Mouse (Mus musculus) megakaryocyte progenitor cell, adult 5-6 weeks (primary cell): ENCODE data around the gene Obsl1. TPM values are rescaled to one million over a fixed set of nuclear protein-coding genes. Genes with fewer than 3 reads are reported as not detected.
A peak's percentile ranks its signal among the peaks of the same experiment; 100 is the strongest.

ENCODE experiments used
- ATAC-seq: replicated peaks from 2 replicates; pipeline ENCODE4 v1.8.0; 2016; ENCODE audit warnings: mild to moderate bottlenecking, moderate TSS enrichment, inconsistent platforms; ENCODE audit not compliant: poor library complexity
- total RNA-seq, 2 experiments: library from RNA; stranded (forward) in 1 of 2; stranded (reverse) in 1 of 2; fragments of 157-497, 149-512 nt in 1 of 2; fragments of 200-1000 nt in 1 of 2; gene quantifications; 2 replicates each; pipeline versions ENCODE4 v1.2.3 to v1.2.4; 2015 to 2017

The Obsl1 gene
- total RNA-seq, 2 experiments from 2014 or later: 1.0 TPM; not detected in 1

- no peak for ATAC-seq
These were observed 15.3 kb downstream of the Obsl1 start for GRCm38 (mm10) chr1:75490785-75491551.

- peak; percentile 67 for ATAC-seq
These were observed 18.7 kb downstream of the Obsl1 start for GRCm38 (mm10) chr1:75487405-75488161.

GRCm38 (mm10) chr1:75487040-75487404 is 19.2 kb downstream of the Obsl1 start:
- no peak for ATAC-seq

GRCm38 (mm10) chr1:75486561-75486960 is 19.7 kb downstream of the Obsl1 start:
- ATAC-seq: 0 out of 2 replicates have a peak, but pooled peaks have one; percentile 11

GRCm38 (mm10) chr1:75480735-75481134 is 25.5 kb downstream of the Obsl1 start:
- ATAC-seq: no peak

- ATAC-seq: no peak
These were observed 26.2 kb downstream of the Obsl1 start for GRCm38 (mm10) chr1:75480036-75480435.

GRCm38 (mm10) chr1:75479635-75479989 is 26.6 kb downstream of the Obsl1 start:
- no peak for ATAC-seq

GRCm38 (mm10) chr1:75478916-75479634 is 27.2 kb downstream of the Obsl1 start, which contains the start of the genes Chpf and Tmem198:
TSS of gene Chpf (minus strand) at chr1:75479307.
TSS of gene Tmem198 (plus strand) at chr1:75479532.
- peak; percentile 86 for ATAC-seq

GRCm38 (mm10) chr1:75478497-75478896 is 27.8 kb downstream of the Obsl1 start:
- ATAC-seq: no peak

GRCm38 (mm10) chr1:75477966-75478290 is 28.3 kb downstream of the Obsl1 start:
- ATAC-seq: no peak

- ATAC-seq: peak; percentile 64
These were observed 28.8 kb downstream of the Obsl1 start for GRCm38 (mm10) chr1:75477264-75477965.

GRCm38 (mm10) chr1:75476441-75476840 is 29.8 kb downstream of the Obsl1 start:
- ATAC-seq: no peak

GRCm38 (mm10) chr1:75469287-75469825 is 36.9 kb downstream of the Obsl1 start:
- ATAC-seq: no peak

GRCm38 (mm10) chr1:75467215-75467927 is 38.9 kb downstream of the Obsl1 start:
- ATAC-seq: peak; percentile 81

GRCm38 (mm10) chr1:75463652-75464204 is 42.5 kb downstream of the Obsl1 start:
- peak; percentile 62 for ATAC-seq

- ATAC-seq: peak; percentile 55
These were observed 43.6 kb downstream of the Obsl1 start for GRCm38 (mm10) chr1:75462636-75463035.

- ATAC-seq: no peak
These were observed 46.0 kb downstream of the Obsl1 start for GRCm38 (mm10) chr1:75460297-75460696.

- no peak for ATAC-seq
These were observed 47.2 kb downstream of the Obsl1 start for GRCm38 (mm10) chr1:75458789-75459684.
